Mouse (Mus musculus) stomach, postnatal 0 days (tissue): ENCODE data around the gene Cadm1. TPM values are rescaled to one million over a fixed set of nuclear protein-coding genes. Genes with fewer than 3 reads are reported as not detected.

Experiments
- ATAC-seq: fragments of 200-750 bp; cut with Nextera tagmentation; 2 replicates; pipeline ENCODE4 v1.8.0; 2017; ENCODE audit not compliant: low FRiP score, low TSS enrichment
- DNase-seq: peaks from one replicate; pipeline ENCODE4 v3.0.0-alpha.2; 2016; ENCODE audit warnings: low spot score
- H3K27ac ChIP-seq: fragments of 300-500 bp; sonication (generic); replicated peaks from 2 replicates; pipeline ENCODE4 v1.5.1; 2014; ENCODE audit warnings: mild to moderate bottlenecking, control low read depth
- H3K27me3 ChIP-seq: fragments of 300-500 bp; sonication (generic); 2 replicates; pipeline ENCODE4 v1.6.1; 2014; ENCODE audit warnings: low read length; ENCODE audit not compliant: control insufficient read depth, insufficient read depth
- H3K36me3 ChIP-seq: fragments of 300-500 bp; sonication (generic); 2 replicates; pipeline ENCODE4 v1.6.1; 2014; ENCODE audit warnings: low read length, mixed read lengths; ENCODE audit not compliant: control insufficient read depth, insufficient read depth
- H3K4me1 ChIP-seq: fragments of 300-500 bp; sonication (generic); replicated peaks from 2 replicates; pipeline ENCODE4 v1.6.1; 2014; ENCODE audit warnings: antibody characterized with exemption; ENCODE audit not compliant: control insufficient read depth, insufficient read depth
- H3K4me2 ChIP-seq: fragments of 300-500 bp; sonication (generic); replicated peaks from 2 replicates; pipeline ENCODE4 v1.6.1; 2014; ENCODE audit warnings: low read depth, mild to moderate bottlenecking, control low read depth, moderate library complexity
- H3K4me3 ChIP-seq: fragments of 300-500 bp; sonication (generic); 2 replicates; pipeline ENCODE4 v1.5.1; 2014; ENCODE audit warnings: low read depth, low read length, control low read depth
- H3K9ac ChIP-seq: fragments of 300-500 bp; sonication (generic); 2 replicates; pipeline ENCODE4 v1.6.1; 2014; ENCODE audit warnings: mild to moderate bottlenecking, low read length, control low read depth, mixed read lengths
- H3K9me3 ChIP-seq: fragments of 300-500 bp; sonication (generic); 2 replicates; pipeline ENCODE4 v1.6.1; 2016; ENCODE audit warnings: low read length; ENCODE audit not compliant: control insufficient read depth
- CTCF ChIP-seq: IDR thresholded peaks from 2 replicates; pipeline ENCODE4 v1.5.1; 2016; ENCODE audit warnings: antibody characterized with exemption, low read depth, mild to moderate bottlenecking, moderate library complexity
- EP300 ChIP-seq: optimal IDR thresholded peaks from 2 replicates; pipeline ENCODE3; 2016; ENCODE audit warnings: antibody characterized with exemption
- WGBS: fragments of 180-500 bp; shearing (Covaris S2); extraction: QIAGEN DNeasy Blood & Tissue Kit; methylation state at CpG from one replicate; pipeline ENCODE4 v1.1.7; 2014; 5-methylcytosine and 5-hydroxymethylcytosine counted together
- polyA plus RNA-seq: library from polyadenylated mRNA; unstranded; fragments of >200 nt; fragmentation: Nextera tagmentation; extraction: Ambion mirVana; gene quantifications from 2 replicates; pipeline ENCODE4 v1.2.1, GENCODE M21; 2015

Cadm1 gene
- polyA plus RNA-seq, 1 experiment from 2014 or later: 18.3 TPM

DNA sequence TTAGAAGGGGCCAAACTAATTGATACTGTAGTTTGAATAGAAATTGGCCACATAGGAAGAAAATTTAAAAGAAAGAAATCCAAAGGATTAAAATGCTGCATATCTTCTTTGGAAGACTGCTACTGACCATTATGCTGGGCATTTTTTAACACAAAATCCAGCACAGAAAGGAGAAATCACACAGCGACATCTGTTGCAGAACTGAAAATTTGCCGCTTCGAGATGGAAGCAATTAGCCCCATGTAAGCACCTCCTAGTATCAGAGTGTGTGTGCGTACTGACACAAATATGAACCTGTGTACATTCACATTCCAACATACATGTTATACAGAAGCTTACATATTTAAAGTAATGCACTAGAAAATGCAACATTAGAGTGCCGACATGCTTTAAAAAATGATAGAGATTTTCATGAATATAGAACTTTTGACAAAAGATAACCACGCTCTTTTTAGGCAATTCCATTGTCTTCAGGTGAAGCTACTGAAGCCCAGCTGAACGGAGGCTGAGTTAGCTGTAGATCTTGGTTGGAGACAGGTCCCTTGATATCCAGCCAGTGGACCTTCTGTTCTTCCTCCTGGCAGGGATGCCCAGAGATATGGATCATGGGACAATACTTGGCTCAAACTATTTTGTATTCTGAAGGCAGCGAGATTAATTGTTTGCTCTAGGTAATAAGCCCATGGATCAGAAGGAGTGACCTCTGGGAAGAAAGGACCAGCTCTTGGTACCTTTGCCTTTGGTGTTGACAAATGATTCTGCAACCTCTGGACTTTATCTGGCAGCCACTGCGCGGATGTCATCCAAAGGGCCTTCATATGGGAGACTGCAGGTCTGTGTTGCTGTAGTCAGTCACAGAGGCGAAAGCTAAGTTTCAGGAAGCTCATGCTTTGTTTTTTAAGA, 4.9 kb downstream of the Cadm1 start:
- no peak overlapping the region for H3K9ac ChIP-seq
- H3K27me3 ChIP-seq: no peaks in the 10 kb centered on the region
- WGBS: 87% methylated on average over 11 of the region's 11 CpGs
- no peak overlapping the region for H3K4me2 ChIP-seq
- H3K9me3 ChIP-seq: no peaks in the 10 kb centered on the region
- H3K4me1 ChIP-seq: peaks cover 5% of the 10 kb centered on the region; the same call in 1 of the 2 replicates
- no peak overlapping the region for H3K4me3 ChIP-seq
- DNase-seq (no peak), ATAC-seq (no peak)
- no peak overlapping the region for H3K27ac ChIP-seq
- H3K36me3 ChIP-seq: no peaks in the 10 kb centered on the region
- no peak for TF ChIP-seq EP300
- no peak for TF ChIP-seq CTCF

DNA sequence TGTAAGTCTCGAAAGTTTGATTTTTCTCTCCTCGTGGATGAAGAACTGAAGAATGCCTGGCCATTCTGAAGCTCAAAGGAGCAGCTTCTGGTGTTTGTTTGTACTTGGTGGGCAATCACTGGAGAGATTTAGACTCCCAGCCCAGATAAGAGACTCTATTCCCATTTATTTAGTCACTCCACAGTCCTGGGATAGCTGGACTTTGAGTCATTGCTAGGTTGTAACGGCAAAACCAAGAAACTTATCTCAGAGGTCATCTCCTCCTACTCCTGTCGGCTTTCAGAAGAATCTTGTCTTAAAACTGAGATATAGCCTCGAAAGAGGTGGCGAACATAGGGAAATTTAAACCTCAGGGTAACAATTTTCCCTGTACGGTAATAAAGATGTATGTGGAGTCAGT, 15.3 kb downstream of the Cadm1 start:
- H3K4me2 ChIP-seq: no peak overlapping the region
- no peaks in the 10 kb centered on the region for H3K4me1 ChIP-seq
- H3K36me3 ChIP-seq: no peaks in the 10 kb centered on the region
- H3K27me3 ChIP-seq: no peaks in the 10 kb centered on the region
- 49% methylated on average over 7 of the region's 7 CpGs for WGBS
- DNase-seq (no peak), ATAC-seq (no peak)
- H3K9ac ChIP-seq: no peak overlapping the region
- no peak for TF ChIP-seq CTCF
- no peak for TF ChIP-seq EP300
- no peak overlapping the region for H3K4me3 ChIP-seq
- H3K9me3 ChIP-seq: no peaks in the 10 kb centered on the region
- no peak overlapping the region for H3K27ac ChIP-seq

DNA sequence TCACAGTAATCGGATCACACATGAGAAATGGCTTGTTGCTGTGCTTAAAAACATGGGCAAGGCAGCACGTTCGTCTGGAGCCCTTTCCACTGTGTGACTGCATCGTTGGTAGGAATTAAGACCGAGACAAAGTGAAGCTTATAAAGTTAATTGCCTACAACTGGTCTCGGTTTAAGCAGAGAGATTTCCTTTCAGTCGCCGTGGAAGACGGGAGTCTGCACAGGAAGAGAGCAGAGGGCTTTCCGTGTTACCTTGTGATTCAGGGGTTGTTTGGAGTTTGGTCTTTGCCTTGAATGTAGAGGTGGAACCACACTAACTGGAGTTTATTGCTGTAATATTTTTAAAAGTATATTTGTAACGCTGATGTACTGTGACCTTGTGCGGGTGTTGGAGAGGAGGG, 15.7 kb downstream of the Cadm1 start:
- Histone ChIP-seq H3K9me3 (no peaks in the 10 kb centered on the region), H3K9ac (no peak overlapping the region), H3K27me3 (no peaks in the 10 kb centered on the region), H3K4me1 (no peaks in the 10 kb centered on the region), H3K36me3 (no peaks in the 10 kb centered on the region), H3K4me3 (no peak overlapping the region), H3K27ac (no peak overlapping the region), H3K4me2 (no peak overlapping the region)
- DNase-seq (no peak), ATAC-seq (no peak)
- TF ChIP-seq EP300: no peak
- TF ChIP-seq CTCF: no peak
- WGBS: 49% methylated on average over 12 of the region's 12 CpGs

DNA sequence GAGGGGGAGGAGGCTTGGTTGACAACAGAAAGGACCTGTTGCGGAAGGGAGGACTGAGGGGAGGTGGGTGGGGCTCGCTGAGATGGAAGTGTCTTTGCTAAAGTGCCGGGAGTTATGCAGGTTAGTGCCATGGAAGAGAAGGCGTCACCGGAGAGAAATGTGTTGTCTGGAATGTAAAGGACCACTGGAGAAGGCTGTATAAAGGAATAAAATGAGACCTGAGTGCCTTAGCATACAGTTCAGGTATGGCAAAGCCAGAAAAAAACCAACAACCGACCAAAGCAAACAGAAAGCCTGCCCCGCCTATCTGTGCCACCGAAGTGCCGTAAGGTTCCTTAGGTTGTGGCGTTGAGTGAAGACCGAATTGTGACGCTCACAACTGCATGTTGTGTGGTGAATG, 18.4 kb downstream of the Cadm1 start:
- no peak overlapping the region for H3K4me2 ChIP-seq
- H3K9ac ChIP-seq: no peak overlapping the region
- H3K36me3 ChIP-seq: no peaks in the 10 kb centered on the region
- H3K9me3 ChIP-seq: no peaks in the 10 kb centered on the region
- no peaks in the 10 kb centered on the region for H3K4me1 ChIP-seq
- H3K27ac ChIP-seq: no peak overlapping the region
- WGBS: 92% methylated on average over 12 of the region's 12 CpGs
- H3K4me3 ChIP-seq: no peak overlapping the region
- no peak for DNase-seq
- H3K27me3 ChIP-seq: no peaks in the 10 kb centered on the region
- ATAC-seq: no peak
- TF ChIP-seq CTCF (no peak), EP300 (no peak)

DNA sequence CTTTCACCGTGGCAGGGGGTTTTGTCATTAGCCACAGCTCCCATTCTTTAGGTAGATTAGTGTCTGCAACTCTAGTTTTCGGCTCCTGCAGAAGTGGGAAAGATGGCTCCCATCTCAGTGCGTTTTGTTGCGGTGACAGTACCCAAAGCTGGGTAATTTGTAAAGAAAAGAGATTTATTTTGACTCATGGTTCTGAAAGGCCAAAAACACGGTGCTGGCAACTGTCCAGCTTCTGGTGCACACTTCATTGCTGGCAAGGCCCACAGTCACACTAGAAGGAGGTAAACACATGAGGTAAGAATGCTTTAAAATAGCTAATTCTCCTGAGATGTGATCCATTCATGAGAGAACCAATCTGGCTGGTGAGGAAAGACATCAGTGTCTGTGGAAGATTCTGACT, 18.9 kb downstream of the Cadm1 start:
- ATAC-seq: no peak
- no peak overlapping the region for H3K9ac ChIP-seq
- WGBS: 82% methylated on average over 5 of the region's 5 CpGs

DNA sequence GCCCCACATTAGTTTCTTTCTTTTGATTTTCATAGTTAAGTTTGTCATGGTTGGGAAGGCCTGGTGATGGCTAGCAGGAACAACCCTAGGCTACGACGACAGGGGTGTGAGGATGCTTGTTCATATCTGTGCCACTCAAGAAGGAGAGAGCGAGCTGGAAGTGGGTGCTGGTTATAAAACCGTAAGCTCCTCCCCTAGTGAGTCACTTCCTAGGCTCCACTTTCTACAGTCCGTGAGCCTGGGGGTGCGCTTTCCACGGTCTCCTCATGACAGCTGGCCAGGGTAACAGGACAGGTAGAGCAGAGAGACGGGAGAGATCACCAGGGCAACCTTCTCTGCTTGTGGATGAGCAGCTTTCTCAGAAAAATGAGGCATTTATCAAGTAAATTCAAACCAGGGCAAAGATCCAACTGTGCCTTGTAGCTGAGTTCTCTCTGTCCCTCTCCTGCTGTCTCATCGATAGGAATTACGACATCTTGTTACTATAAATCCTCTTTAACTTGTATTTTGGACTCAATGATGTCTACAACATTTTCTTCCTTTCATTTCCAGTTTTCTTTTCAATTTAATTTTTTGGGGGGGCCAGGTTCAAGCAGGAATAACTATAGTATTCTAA, 23.1 kb downstream of the Cadm1 start:
- Histone ChIP-seq H3K36me3 (no peaks in the 10 kb centered on the region), H3K9me3 (no peaks in the 10 kb centered on the region), H3K27me3 (no peaks in the 10 kb centered on the region), H3K4me3 (no peak overlapping the region), H3K4me1 (no peaks in the 10 kb centered on the region), H3K27ac (no peak overlapping the region), H3K9ac (no peak overlapping the region), H3K4me2 (no peak overlapping the region)
- DNase-seq: no peak
- TF ChIP-seq CTCF (no peak), EP300 (no peak)
- 89% methylated on average over 10 of the region's 10 CpGs for WGBS
- ATAC-seq: no peak

More for the DNA sequence above, 18.9 kb downstream of the Cadm1 start:
- Histone ChIP-seq H3K27ac (no peak overlapping the region), H3K4me1 (no peaks in the 10 kb centered on the region), H3K27me3 (no peaks in the 10 kb centered on the region), H3K9me3 (no peaks in the 10 kb centered on the region), H3K4me3 (no peak overlapping the region), H3K4me2 (no peak overlapping the region), H3K36me3 (no peaks in the 10 kb centered on the region)
- no peak for DNase-seq
- TF ChIP-seq EP300 (no peak), CTCF (no peak)
